Mouse (Mus musculus) testis, postnatal 10 days (tissue): Measurements from ENCODE around the gene Vmn2r117.
"Not testable (repeated sequence)": the region's sequence is repeated elsewhere in the genome, so short reads cannot be mapped to it uniquely, and the experiment has no call there.

Source experiments
- DNase-seq: peaks from one replicate; pipeline ENCODE4 v3.0.0; 2021; ENCODE audit warnings: low spot score

Vmn2r117 gene

GRCm38 (mm10) chr17:23479599-23479998, at the start of gene Vmn2r117:
Gene Vmn2r117, minus strand, starts transcription at chr17:23479699.
- DNase-seq = not testable (repeated sequence)

GRCm38 (mm10) chr17:23522941-23523732, 43.6 kb upstream of the Vmn2r117 start:
- not testable (repeated sequence) for DNase-seq

- DNase-seq = no peak
Measured at GRCm38 (mm10) chr17:23518701-23519423, 39.4 kb upstream of the Vmn2r117 start.

GRCm38 (mm10) chr17:23433150-23433679, 46.3 kb downstream of the Vmn2r117 start:
- no peak for DNase-seq
